Mouse (Mus musculus) cerebellum, adult (tissue): ENCODE data around the gene Krt7.

Experiments used
- ATAC-seq: cut with Nextera tagmentation; 2 replicates; pipeline ENCODE4 v1.9.2; 2017; ENCODE audit warnings: mild to moderate bottlenecking, moderate library complexity, mixed read lengths; ENCODE audit not compliant: insufficient number of reproducible peaks, low FRiP score, low TSS enrichment

Krt7 gene

DNA sequence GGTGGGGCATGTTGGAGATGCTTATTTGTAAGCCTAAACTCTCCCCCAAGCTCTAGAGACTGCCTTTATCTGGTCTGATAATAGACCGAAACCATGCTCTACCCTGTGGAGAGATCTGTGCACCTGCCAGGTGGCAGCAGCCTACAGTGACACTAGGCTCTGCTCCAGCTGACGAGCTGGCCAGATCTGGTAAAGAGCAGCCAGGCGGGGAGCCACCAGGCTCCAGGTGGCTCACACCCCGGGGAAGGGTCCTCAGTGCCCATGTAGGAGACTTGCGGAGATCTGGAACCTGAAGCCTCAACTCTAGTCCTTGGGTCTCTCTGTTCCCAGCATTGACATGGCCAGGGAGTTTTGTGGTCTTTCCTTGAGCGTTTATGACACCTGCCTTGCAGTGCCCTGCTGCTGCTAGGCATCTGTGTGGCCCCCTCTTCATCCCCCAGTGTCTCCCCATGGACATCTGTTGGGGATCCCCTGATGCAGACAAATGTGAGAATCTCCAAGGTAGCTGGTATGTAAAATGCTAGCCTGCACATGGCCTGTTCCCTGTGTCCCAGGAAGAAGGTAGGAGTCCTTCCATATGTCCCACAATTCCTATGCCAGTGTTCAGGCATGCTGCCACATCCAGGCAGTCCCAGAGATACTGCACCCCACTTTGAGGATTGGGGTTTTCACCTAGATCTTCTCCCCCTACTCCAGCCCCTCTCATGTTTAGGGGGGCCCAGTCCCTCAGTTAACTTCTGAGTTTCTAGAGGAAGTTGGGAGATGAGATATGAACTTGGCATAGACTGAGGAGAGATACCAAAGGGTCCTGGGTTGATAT, 34.7 kb upstream of the Krt7 start:
- peak; percentile 51; the same call in 1 of the 2 replicates for ATAC-seq

DNA sequence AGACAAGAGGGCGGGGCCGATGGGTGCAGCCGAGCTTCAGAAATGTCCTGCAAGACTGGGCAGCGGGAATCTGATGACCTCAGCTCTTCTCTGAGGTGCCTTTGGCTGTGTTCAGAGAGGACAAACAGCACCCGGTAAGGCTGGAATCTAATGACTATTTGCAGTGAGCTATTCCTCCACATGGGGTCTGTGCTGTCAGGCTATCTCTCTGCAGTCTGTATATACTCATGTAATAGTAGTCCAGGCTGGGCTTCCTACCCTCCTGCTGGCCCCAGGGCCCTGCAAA, 34.1 kb upstream of the Krt7 start:
- ATAC-seq, result no peak

DNA sequence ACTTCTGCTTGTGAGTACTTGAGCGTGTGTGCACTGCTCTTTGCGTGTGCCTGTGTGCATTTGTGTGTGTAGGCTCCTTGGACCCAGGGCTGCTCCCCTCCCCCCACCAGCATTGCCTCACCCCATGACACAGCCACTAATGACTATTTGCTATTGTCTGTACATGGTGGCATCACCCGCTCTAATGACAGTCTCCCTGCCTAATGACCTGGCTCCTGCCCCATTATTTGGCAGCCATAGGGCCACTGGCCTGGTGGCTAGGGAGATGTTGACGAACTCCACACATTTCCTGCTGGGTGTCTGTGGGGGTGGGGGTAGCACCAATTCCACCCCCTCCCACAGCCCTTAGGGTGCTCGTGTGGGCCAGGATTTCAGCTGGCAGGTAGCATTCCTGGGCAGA, 32.2 kb upstream of the Krt7 start:
- no peak for ATAC-seq

DNA sequence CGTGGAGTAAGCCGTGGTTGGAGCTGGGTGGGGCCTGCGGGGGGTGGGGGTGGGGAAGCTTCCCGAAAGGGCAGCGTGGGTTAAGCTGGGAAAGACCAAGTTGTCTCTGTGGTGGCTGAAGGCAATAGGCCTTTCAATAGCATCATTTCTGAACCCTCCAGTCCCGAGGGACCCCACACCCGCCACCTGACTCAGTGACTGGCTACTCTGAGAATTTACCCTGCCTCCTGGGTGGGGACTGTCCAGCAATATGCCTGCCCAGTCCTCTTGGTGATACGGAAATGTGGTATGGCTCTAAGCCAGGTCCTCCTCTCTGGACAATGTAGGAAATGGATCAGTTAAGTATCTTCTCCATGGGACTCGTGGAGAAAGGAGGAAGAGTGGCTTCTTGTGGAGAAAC, 29.1 kb upstream of the Krt7 start:
- no peak for ATAC-seq

DNA sequence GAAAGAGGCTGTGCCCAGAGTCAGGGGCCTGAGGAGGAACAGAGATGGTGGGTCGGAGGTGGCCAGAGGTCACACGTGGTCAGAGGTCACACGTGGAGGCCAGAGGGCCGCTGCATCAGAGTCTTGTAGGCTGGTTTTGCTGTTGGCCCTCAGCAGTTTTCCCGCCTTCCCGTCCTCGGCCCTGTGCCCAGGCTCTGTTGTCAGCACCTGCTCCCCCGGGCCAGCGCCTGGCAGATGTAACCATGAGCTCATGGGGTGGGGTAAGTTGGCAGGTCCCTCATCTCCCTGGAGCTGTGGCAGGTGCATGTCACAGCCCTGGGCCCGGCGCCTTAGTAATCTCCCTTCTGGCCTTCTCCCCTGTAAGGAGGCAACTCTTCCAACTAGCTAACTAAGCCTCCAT, 28.0 kb upstream of the Krt7 start:
- peak; percentile 46; the same call in 1 of the 2 replicates for ATAC-seq

DNA sequence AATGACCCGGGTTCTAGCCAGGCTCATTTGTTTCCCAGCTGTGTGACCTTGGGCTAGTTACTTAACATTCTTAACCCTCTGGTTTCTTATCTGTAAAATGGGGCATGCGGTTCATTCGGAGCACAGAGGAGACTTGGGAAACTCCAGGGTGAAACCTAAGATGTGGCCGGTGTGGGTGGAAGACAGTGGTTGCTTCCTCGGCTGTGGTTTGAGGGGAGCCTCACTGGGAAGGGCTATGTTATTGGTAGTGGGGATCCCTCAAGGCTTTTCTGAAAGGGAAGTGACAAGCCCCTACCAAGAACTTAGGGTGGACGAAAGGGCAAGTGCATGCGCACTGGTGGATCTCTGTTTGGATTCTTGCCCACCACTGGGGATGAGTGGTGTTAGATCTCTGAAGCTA, 26.2 kb upstream of the Krt7 start:
- no peak for ATAC-seq

DNA sequence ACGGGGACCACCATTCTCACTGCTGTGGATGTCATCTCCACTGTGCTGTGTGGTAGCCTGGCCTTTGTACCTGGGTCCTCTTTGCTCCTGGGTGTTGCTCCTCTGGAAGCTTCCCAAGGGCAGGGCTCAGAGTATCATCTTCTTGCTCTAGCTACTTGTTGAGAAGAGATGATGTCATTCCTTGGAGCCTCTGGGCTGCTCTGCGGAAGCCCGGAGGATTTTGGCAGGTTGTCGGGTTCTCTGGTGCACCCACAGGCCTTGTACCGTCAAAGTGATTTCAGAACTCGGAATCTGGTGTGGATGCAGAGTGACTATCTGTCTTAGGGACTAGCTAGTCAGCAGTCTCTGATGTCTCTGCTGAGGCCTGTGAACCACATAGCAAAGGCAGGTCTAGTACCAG, 25.8 kb upstream of the Krt7 start:
- ATAC-seq, result no peak

DNA sequence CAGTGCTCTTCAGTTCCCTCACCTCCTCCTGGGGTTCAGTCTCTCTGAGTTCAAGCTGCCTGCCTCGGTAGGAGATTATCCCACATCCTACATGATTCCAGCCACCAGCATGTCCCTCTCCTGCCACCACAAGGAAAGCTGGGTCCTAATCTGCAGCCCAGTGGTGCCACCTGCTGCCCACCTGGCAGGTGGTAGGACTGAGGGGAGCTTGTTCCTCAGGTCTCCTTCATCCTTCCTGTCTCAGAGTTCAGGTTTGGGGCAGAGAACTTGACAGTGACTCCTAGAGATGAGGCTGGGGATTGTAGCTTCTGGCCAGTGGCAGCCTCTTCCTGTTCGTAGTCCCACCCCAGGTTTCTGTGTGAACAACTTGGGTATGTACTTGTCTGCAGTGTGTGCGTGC, 23.7 kb upstream of the Krt7 start:
- no peak for ATAC-seq

DNA sequence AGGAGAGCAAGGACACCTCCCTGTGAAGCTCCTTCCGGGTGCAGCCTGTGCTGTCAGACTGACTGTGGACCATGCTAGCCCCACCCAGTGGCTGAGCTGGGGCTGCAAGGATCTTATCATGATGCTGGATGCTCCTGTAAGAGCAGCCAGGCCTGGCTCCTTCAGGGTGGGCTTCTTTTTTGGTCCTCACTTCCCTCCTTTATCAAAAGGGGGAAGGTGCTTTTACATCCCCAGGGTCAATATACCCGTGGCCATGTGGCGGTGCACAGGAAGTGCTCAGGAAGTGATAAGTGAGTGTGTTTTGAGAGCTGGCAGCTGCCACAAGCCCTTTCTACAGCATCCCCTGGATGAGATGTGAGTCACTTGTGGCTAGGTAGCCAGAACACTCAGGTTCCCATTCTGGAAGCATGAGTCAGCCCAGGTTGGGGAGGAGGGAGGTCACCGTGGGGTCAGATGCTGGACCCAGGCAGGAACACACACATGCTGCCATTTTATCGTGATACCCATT, 22.8 kb upstream of the Krt7 start:
- no peak for ATAC-seq

DNA sequence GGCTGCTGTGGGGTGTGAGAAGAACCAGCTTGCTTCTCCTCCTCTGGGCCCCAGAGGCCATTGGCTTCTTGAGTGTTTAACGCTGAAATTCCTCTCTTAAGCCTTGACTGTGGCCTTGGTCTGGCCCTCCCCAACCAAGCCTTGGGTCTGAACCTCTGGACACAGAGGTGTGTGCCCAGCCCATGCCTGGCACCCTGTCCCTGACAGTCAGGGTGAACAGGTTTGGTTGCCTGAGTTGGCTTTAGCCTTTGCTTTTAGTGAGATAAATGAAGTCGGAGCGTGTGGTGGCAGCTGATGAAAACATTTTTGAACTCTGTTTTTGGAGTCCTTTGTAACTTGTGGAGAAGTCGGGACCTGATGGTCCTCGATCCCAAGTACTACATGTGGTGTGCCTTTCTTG, 20.6 kb upstream of the Krt7 start:
- no peak for ATAC-seq

DNA sequence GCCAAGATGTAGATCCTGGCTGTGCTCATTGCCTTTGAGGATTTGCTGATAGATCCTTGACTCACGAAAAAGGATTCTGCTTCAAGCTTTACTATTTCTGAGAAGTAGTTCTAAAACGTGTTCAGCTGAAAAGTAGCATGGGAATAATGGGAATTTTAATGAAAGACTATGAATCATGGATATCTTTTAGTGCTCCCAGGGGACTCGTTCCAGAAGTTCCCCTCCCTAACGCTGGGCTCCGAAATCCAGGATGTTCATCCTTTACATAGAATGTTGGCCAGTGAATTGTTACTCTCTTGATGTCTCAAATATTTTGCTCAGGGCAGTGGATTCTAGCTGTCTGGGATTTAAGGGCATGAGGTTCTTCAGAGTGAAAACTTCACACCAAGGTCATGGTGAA, 18.6 kb upstream of the Krt7 start:
- ATAC-seq, result no peak

DNA sequence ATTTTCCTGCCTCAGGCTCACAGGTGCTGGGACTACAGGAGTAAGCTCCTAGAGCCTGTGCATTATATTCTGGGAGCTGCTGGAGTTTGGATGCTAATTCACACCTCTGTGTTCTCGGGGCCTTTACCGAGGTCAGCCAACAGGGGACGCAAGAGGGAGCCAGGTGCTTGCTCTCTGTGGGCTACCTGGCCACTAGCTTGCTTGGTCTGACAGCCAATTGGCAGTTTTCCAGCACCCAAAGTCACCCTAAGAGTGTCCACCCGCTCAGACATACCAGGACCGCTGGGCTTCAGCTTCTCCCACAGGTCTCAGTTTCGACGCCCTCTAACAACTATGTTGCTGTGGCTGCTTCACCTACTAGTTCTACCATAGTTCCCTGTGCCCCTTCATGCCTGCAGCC, 15.9 kb upstream of the Krt7 start:
- ATAC-seq, result no peak

DNA sequence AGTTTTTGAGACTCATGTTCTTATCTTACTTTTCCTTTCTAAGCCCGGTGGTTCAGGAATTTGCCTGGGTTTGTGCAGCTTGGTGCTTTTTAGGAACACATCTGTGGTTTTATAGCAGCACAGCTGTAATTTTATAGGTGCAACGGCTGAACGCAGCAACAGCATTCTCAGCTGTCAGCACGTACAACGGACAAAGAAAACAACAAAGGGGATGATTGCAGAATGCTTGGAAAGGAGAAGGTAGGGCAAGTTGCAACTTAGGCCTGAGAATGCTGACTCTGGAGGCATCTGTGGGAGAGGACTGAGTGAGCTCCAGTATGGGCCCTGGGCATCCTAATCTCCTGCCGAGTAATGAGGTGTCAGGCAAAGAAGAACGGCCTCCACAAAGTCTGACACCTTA, 14.4 kb upstream of the Krt7 start:
- no peak for ATAC-seq

DNA sequence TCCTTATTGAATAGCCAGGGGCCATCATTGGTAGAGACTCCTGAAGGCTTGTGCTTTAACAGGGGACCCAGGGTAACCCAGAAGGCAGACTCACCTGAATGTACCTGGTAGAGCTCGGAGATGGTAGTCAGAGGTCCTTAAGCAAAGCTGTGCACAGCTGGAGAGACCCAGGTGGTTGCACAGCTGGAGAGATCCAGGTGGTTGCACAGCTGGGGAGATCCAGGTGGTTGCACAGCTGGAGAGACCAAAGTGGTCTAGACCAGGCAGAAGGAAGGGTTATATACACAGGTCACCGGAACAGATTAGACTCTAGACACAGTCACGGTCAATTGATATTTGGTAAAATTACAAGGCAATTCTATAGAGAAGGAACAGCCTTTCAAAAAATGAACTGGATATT, 13.9 kb upstream of the Krt7 start:
- no peak for ATAC-seq

DNA sequence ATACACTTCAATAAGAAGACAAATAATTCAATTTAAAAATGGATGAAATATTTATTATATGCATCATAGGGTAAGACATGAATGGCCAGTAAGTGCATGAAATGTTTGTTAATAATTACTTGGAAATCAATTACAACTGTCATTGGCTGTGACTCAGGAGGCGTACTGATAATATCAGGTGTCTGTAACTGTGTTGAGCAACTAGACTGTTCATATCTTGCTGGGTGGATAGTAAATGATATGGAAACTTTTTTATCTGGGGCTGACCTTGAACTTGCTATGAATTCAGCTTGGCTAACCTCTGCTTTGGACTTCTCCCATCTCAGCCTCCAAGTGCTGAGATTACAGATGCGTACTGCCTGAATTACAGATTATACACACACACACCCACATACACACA, 13.2 kb upstream of the Krt7 start:
- no peak for ATAC-seq

DNA sequence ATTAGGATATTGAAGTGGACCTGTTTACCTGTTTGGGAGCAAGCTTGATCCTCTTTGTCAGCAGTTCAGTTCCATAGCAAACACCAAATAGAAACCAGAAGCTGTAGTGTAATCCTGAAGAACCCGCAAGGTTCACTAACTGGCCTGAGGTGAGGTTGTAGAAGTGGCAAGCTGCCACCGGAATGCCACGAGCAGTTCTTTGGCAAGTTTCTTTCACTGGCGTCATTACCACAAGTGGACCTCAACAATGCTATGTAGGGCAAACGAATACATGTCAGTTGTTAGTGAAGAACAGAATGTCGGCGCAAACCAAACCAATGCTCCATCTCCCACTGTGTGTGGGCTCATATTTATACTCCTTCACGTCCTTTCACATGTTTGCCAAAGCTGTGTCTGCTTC, 12.6 kb upstream of the Krt7 start:
- no peak for ATAC-seq

DNA sequence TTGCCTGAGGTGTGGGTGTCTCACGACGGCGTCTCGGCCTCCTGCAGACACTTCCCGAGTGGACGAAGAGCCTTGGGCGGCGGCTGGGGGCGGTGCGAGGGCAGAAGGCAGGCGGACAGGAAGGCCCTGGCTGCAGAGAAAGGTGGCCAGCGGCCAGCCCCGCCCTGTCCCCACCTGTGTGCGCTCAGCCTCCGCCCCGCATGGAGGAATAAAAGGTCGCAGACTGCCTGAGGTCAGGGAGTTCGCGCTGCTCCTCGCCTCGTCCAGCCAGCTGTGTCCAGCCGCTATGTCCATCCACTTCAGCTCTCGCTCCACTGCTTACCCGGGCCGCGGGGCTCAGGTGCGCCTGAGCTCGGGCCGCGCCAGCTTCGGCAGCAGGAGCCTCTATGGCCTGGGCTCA, 1.3 kb downstream of the Krt7 start:
- ATAC-seq, result no peak

DNA sequence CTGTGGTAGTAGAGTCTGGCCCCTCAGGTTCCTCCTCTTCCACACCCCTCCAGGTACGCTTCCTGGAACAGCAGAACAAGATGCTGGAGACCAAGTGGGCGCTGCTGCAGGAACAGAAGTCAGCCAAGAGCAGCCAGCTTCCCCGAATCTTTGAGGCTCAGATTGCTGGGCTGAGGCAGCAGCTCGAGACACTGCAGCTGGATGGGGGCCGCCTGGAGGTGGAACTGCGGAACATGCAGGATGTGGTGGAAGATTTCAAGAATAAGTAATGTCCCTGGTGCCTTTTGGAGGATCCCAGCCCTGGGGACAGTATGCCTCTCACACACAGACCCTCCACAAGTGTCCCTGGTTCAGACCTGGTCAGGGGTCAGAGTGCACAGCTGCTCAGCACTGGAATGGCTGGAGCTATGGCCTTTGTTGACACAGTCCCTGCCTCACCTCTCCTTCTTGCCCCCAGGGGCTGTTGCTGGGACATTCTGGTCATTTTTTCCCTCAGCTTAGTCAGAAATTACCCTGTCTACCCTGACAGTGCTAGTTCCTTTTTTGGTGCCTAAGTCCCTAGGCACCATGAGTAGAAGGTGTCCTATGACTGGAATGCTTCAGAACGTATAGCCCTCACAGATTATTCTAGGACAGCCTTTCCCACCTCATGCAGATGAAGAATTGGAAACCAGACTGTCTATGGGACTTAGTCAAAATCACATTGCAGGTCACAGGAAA, 3.2 kb downstream of the Krt7 start:
- no peak for ATAC-seq

DNA sequence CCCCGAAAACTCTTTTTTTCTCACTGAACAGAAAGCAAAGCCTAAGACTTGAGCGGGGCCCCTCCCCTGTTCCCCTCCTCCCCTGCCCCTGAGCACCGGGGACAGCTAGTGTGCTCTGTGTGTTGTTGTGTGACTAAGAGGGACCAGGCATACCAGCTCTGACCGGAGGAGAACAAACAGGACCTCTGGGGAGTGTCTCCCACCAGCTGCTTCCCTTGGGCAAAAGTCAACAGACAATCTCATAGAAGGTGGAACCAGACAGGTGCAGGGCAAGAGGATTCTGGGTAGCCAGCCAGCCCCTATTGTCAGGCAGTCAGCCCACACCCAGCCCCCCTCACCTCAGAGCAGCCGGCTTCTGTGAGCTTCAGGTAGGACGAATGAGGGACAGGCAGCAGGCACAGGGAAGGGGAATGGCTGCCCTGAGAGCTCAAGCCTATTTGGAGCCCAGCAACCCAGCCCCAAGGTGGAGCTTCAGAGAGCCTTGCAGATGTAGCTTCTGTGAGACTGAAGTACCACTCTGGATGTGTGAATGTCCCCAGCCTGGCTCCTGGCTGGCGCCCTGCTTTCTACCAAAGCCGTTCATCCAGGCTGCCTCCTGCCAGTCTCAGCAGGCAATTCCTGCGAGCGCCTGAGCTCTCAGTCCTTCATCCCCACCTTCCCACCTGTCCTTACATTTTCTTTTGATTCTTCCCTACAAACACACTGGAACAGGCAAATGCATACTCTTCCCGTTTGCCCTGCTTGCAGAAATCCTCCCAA, 4.1 kb downstream of the Krt7 start:
- peak; percentile 27; the same call in 1 of the 2 replicates for ATAC-seq

DNA sequence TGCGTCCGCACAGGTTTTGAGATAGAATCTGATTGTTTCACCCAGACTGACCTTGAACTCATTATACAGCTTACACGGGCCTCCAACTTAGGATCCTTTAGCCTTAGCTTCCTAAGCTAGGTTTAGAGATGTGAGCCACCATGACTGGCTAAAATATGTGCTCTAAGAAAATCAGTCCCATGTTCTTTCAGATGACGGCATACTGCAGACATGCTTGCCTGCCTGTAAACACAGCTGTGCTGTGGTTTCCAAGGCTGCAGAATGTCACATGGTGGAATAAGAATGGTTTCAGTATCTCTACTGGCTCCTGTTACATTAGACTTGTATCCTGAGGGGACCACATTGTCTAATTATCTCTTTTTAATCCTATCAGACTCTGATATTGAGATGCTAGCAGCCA, 8.1 kb downstream of the Krt7 start:
- no peak for ATAC-seq

DNA sequence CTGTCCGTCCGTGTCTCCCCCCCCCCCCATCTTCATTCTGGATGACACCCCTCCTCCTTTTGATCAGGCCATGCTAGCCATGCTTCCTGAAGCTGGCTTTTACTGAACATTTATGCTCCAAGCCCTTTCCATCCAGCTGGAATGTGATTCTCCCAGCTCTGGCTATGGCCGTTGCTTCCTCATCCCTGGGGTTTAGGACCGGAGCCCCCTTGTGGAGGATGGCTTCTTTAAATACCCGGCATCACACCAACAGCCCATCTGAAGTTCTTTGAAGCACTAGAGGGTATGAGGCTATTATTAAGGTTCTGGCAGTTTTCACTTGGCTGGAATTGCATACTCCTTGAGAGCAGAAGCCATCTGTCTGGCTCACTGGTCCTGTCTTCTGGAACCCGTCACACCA, 10.1 kb downstream of the Krt7 start:
- no peak for ATAC-seq
